Mouse (Mus musculus) intestine, embryonic 16.5 days (tissue): ENCODE data around the gene Gabrb1. TPM values are rescaled to one million over a fixed set of nuclear protein-coding genes. Genes with fewer than 3 reads are reported as not detected.

ENCODE experiments used
- ATAC-seq: fragments of 200-750 bp; cut with Nextera tagmentation; 2 replicates; pipeline ENCODE4 v1.8.0; 2017; ENCODE audit warnings: moderate TSS enrichment, moderate library complexity
- H3K27ac ChIP-seq: fragments of 300-500 bp; sonication (generic); 2 replicates; pipeline ENCODE4 v1.5.1; 2014; ENCODE audit warnings: mild to moderate bottlenecking, low read length
- H3K27me3 ChIP-seq: fragments of 300-500 bp; sonication (generic); replicated peaks from 2 replicates; pipeline ENCODE4 v1.6.1; 2014; ENCODE audit warnings: low read length, control low read depth, mixed read lengths; ENCODE audit not compliant: control insufficient read depth, insufficient read depth
- H3K36me3 ChIP-seq: fragments of 300-500 bp; sonication (generic); 2 replicates; pipeline ENCODE4 v1.6.1; 2014; ENCODE audit warnings: low read length, control low read depth; ENCODE audit not compliant: control insufficient read depth, insufficient read depth
- H3K4me1 ChIP-seq: fragments of 300-500 bp; sonication (generic); 2 replicates; pipeline ENCODE4 v1.6.1; 2014; ENCODE audit warnings: low read length, control low read depth, mixed read lengths; ENCODE audit not compliant: control insufficient read depth, insufficient read depth
- H3K4me2 ChIP-seq: fragments of 300-500 bp; sonication (generic); 2 replicates; pipeline ENCODE4 v1.6.1; 2014; ENCODE audit warnings: low read depth, low read length, control low read depth
- H3K4me3 ChIP-seq: fragments of 300-500 bp; sonication (generic); 2 replicates; pipeline ENCODE4 v1.5.1; 2014; ENCODE audit warnings: mild to moderate bottlenecking, low read length
- H3K9ac ChIP-seq: fragments of 300-500 bp; sonication (generic); 2 replicates; pipeline ENCODE4 v1.6.1; 2014; ENCODE audit warnings: low read depth, low read length
- H3K9me3 ChIP-seq: fragments of 300-500 bp; sonication (generic); 2 replicates; pipeline ENCODE4 v1.6.1; 2016; ENCODE audit warnings: low read length, control low read depth; ENCODE audit not compliant: control insufficient read depth
- WGBS: fragments of 180-500 bp; shearing (Covaris S2); extraction: QIAGEN DNeasy Blood & Tissue Kit; methylation state at CpG from one replicate; pipeline ENCODE4 v1.1.7; 2014; 5-methylcytosine and 5-hydroxymethylcytosine counted together
- polyA plus RNA-seq: library from polyadenylated mRNA; unstranded; fragments of >200 nt; fragmentation: Nextera tagmentation; extraction: Ambion mirVana; gene quantifications from 2 replicates; pipeline ENCODE4 v1.2.1, GENCODE M21; 2015

Gabrb1 gene
- polyA plus RNA-seq, 1 experiment from 2014 or later: 0.35 TPM

DNA sequence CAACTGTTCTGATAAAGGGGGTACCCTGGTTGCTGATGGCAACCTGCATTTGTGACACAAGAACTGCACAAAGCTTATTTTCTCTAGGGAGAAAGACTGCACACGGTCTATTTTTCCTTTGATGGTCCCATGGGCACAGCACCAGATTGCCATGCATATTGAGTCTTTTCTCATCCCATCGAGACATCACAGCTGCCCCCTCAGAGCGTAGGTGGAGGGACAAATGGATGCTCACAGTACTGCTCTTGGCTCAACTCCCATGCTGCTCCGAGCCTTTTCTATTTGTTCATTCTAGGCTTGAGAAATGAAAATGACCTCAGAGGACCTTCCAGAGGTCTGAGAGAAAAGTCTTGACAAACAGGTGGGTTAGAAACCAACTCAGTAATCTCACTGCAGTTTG lies 259.3 kb downstream of the Gabrb1 start:
- Histone ChIP-seq H3K27me3 (no peaks in the 10 kb centered on the region), H3K4me2 (no peak overlapping the region), H3K4me1 (no peaks in the 10 kb centered on the region), H3K27ac (no peak overlapping the region), H3K4me3 (no peak overlapping the region), H3K9me3 (no peaks in the 10 kb centered on the region), H3K9ac (no peak overlapping the region), H3K36me3 (no peaks in the 10 kb centered on the region)
- 81% methylated on average over 4 of the region's 4 CpGs for WGBS
- ATAC-seq: no peak

GRCm38 (mm10) chr5:71923636-71924035 lies 265.7 kb downstream of the Gabrb1 start:
- WGBS: 69% methylated on average over 4 of the region's 4 CpGs
- Histone ChIP-seq H3K36me3 (no peaks in the 10 kb centered on the region), H3K9ac (no peak overlapping the region), H3K27ac (no peak overlapping the region), H3K4me3 (no peak overlapping the region), H3K4me1 (no peaks in the 10 kb centered on the region), H3K4me2 (no peak overlapping the region), H3K27me3 (no peaks in the 10 kb centered on the region), H3K9me3 (no peaks in the 10 kb centered on the region)
- ATAC-seq: no peak

DNA sequence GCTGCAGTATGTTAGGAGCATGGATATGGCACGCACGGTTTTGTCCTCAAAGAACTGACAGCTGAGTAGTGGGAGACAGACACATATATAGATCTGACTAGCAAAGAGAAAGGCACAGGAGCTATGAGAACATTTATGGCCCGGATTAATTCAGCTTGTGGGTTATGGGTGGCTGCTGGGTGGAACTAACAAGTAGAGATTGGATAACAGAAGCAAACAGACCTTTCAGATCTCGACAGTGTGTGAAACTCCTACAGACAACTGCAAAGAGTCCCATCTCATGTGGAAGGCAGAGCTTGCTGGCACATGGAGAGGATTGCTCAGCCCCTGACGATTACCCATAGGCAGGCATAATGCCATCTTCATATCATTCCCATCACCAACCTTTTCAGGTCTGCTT lies 268.4 kb downstream of the Gabrb1 start:
- Histone ChIP-seq H3K4me3 (no peak overlapping the region), H3K4me1 (no peaks in the 10 kb centered on the region), H3K36me3 (no peaks in the 10 kb centered on the region), H3K27ac (no peak overlapping the region), H3K9me3 (no peaks in the 10 kb centered on the region), H3K27me3 (no peaks in the 10 kb centered on the region), H3K9ac (no peak overlapping the region), H3K4me2 (no peak overlapping the region)
- 76% methylated on average over 5 of the region's 5 CpGs for WGBS
- no peak for ATAC-seq

DNA sequence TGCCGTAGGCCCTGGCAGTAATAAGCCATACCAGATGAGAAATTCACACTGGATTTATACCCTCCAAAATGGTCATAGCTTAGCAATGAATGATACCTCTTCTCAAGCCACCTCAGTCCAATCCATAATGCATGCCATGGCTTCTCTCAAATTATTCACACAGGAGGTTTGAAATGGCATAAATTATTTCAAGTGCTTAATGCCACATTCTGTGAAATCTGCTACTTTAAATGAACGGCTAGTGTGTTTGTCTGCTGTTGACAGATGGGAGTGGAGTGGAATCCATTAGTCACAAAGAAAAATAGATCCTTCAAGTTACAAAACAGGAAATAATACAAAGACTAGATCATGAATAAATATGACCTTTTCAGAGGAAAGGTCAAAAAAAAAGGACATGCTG lies 272.1 kb downstream of the Gabrb1 start:
- no peaks in the 10 kb centered on the region for H3K36me3 ChIP-seq
- no peak overlapping the region for H3K9ac ChIP-seq
- ATAC-seq: no peak
- no peaks in the 10 kb centered on the region for H3K4me1 ChIP-seq
- 72% methylated on average over 2 of the region's 2 CpGs for WGBS
- H3K27me3 ChIP-seq: no peaks in the 10 kb centered on the region
- H3K4me3 ChIP-seq: no peak overlapping the region
- no peak overlapping the region for H3K27ac ChIP-seq
- H3K4me2 ChIP-seq: no peak overlapping the region
- H3K9me3 ChIP-seq: no peaks in the 10 kb centered on the region

GRCm38 (mm10) chr5:71951398-71951797 lies 293.5 kb downstream of the Gabrb1 start:
- 98% methylated on average over 1 of the region's 1 CpGs for WGBS
- ATAC-seq: no peak
- Histone ChIP-seq H3K27me3 (no peaks in the 10 kb centered on the region), H3K4me1 (no peaks in the 10 kb centered on the region), H3K4me3 (no peak overlapping the region), H3K27ac (no peak overlapping the region), H3K9ac (no peak overlapping the region), H3K4me2 (no peak overlapping the region), H3K9me3 (no peaks in the 10 kb centered on the region), H3K36me3 (no peaks in the 10 kb centered on the region)

GRCm38 (mm10) chr5:71955070-71955685 lies 297.3 kb downstream of the Gabrb1 start:
- Histone ChIP-seq H3K36me3 (no peaks in the 10 kb centered on the region), H3K4me3 (no peak overlapping the region), H3K4me1 (no peaks in the 10 kb centered on the region), H3K27ac (no peak overlapping the region), H3K27me3 (no peaks in the 10 kb centered on the region), H3K9me3 (no peaks in the 10 kb centered on the region), H3K4me2 (no peak overlapping the region), H3K9ac (no peak overlapping the region)
- WGBS: 57% methylated on average over 5 of the region's 5 CpGs
- ATAC-seq: no peak

- ATAC-seq: no peak
- 80% methylated on average over 4 of the region's 4 CpGs for WGBS
Measured at GRCm38 (mm10) chr5:71964876-71965432, 307.0 kb downstream of the Gabrb1 start.

GRCm38 (mm10) chr5:71965529-71965928 lies 307.6 kb downstream of the Gabrb1 start:
- ATAC-seq: no peak
- H3K4me1 ChIP-seq: no peaks in the 10 kb centered on the region
- H3K36me3 ChIP-seq: no peaks in the 10 kb centered on the region
- H3K4me2 ChIP-seq: no peak overlapping the region
- no peak overlapping the region for H3K4me3 ChIP-seq
- no peak overlapping the region for H3K9ac ChIP-seq
- no peak overlapping the region for H3K27ac ChIP-seq
- H3K27me3 ChIP-seq: no peaks in the 10 kb centered on the region
- H3K9me3 ChIP-seq: no peaks in the 10 kb centered on the region
- 71% methylated on average over 2 of the region's 2 CpGs for WGBS

More at GRCm38 (mm10) chr5:71964876-71965432, 307.0 kb downstream of the Gabrb1 start:
- no peaks in the 10 kb centered on the region for H3K27me3 ChIP-seq
- no peaks in the 10 kb centered on the region for H3K36me3 ChIP-seq
- H3K27ac ChIP-seq: no peak overlapping the region
- H3K4me1 ChIP-seq: no peaks in the 10 kb centered on the region
- no peak overlapping the region for H3K4me3 ChIP-seq
- no peaks in the 10 kb centered on the region for H3K9me3 ChIP-seq
- H3K9ac ChIP-seq: no peak overlapping the region
- H3K4me2 ChIP-seq: no peak overlapping the region

GRCm38 (mm10) chr5:71970140-71970800 lies 312.4 kb downstream of the Gabrb1 start:
- no peaks in the 10 kb centered on the region for H3K4me1 ChIP-seq
- H3K27ac ChIP-seq: no peak overlapping the region
- no peaks in the 10 kb centered on the region for H3K27me3 ChIP-seq
- no peak overlapping the region for H3K9ac ChIP-seq
- no peak overlapping the region for H3K4me3 ChIP-seq
- no peaks in the 10 kb centered on the region for H3K36me3 ChIP-seq
- no peak overlapping the region for H3K4me2 ChIP-seq
- no peaks in the 10 kb centered on the region for H3K9me3 ChIP-seq
- WGBS: 82% methylated on average over 8 of the region's 8 CpGs
- no peak for ATAC-seq
